Mouse (Mus musculus) sigmoid colon, adult 10 weeks (tissue): Measurements from ENCODE around the gene Zfp712. TPM values are rescaled to one million over a fixed set of nuclear protein-coding genes. Genes with fewer than 3 reads are reported as not detected.

ENCODE experiments used
- polyA plus RNA-seq: library from polyadenylated mRNA; stranded (reverse); fragments of 350-450 nt; fragmentation: Illumina TruSeq; extraction: RNeasy Lipid Tissue Mini Kit (QIAGEN cat#74804); gene quantifications from one replicate; pipeline ENCODE4 v1.2.3, GENCODE M21; 2014; ENCODE audit warnings: low read depth, low replicate concordance

The Zfp712 gene
- 12.5 TPM for polyA plus RNA-seq

DNA sequence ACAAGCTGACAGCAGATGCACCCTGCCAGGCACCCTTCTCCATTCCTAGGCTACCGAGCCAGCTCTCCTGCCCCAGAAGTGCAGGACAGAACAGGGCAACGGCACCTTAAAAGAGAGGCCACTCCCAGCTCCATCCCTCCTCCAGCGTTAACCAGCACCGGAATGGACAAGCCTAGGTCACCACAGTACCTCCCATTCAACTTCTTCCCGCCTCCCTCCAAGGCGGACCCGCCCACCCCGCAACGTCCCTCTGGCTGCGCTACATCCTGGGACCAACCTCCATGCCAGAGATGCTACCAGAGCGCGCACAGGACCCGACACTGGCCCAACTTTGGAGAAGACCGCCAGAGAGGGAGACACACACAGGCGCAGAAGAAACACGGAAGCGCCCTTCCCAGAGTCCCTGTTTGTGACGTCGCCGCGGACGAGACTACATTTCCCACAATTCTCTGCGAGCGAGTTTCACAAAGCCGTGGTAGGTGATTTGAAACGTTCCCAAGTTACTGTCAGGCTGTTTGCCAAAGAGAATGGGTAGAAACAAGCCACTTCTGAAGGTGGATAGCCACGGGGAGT is at the start of gene Zfp712:
Gene Zfp712 (minus strand): TSS at position 385 of the 573 bp plus-strand sequence.

DNA sequence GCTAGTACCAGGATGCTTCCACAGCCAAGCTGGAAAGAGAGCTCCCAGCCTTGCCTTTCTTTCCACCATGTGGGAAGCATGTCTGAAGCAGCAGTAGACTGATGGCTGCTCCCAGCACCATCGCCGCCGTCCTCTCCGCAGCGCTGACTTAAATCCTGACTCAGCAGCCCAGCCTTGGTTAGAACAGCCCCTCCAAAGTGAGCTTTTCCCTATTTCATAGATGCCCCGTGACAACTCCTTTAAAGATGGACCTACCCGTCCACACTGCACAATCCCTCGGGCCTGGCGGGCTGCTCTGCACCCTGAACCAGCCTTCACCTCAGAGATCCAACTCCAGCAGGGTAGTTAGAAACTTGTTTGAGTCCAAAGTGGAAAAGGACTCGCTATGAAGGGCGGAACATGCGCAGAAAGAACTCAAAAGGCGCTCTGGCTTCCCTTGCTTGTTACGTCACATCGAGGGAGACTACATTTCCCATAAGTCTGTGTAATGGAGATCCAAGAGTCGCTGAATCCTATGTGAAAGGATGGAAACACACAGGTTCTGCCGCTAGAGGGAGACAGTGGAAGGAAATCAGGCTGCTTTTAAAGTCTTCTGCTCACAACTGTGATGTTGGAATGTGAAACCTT is 47.3 kb upstream of the Zfp712 start, which contains the start of gene Gm28557:
Gene Gm28557 (minus strand): TSS at position 411 of the 627 bp plus-strand sequence.

GRCm38 (mm10) chr13:67097876-67098275 is 36.9 kb upstream of the Zfp712 start, which contains the start of gene Zfp708:
Gene Zfp708, minus strand, starts transcription at chr13:67097976.

Other genes with a start within 250 kb of the Zfp712 start
- gene Gm10767, start 156.3 kb downstream of the Zfp712 start, polyA plus RNA-seq, result 13.6 TPM
- 17.0 TPM for gene Zfp708, start 36.8 kb upstream of the Zfp712 start, polyA plus RNA-seq
- gene Gm28557, start 47.4 kb upstream of the Zfp712 start, polyA plus RNA-seq, result 9.9 TPM
- 1.6 TPM for gene Rslcan18, start 55.1 kb upstream of the Zfp712 start, polyA plus RNA-seq
- gene Zfp759, start 60.5 kb upstream of the Zfp712 start, polyA plus RNA-seq, result 27.6 TPM
- 33.6 TPM for gene Rsl1, start 112.0 kb upstream of the Zfp712 start, polyA plus RNA-seq
- gene Zfp455, start 133.3 kb upstream of the Zfp712 start, polyA plus RNA-seq, result 12.7 TPM
- 11.1 TPM for gene Zfp458, start 217.3 kb upstream of the Zfp712 start, polyA plus RNA-seq
- 2.4 TPM for gene Zfp457, start 245.3 kb upstream of the Zfp712 start, polyA plus RNA-seq